Mouse (Mus musculus): Measurements from ENCODE around the gene Clps. TPM values are rescaled to one million over a fixed set of nuclear protein-coding genes. Genes with fewer than 3 reads are reported as not detected.
"Not testable (repeated sequence)": the region's sequence is repeated elsewhere in the genome, so short reads cannot be mapped to it uniquely, and the experiment has no call there.

The Clps gene
- polyA plus RNA-seq, 1 experiment from 2014 or later, result not detected

- DNase-seq (ENCODE audit: low spot score, missing footprints) (no peak), ATAC-seq (ENCODE audit: low FRiP score) (no peak)
- no peaks in the 10 kb centered on the region for H3K36me3 ChIP-seq (ENCODE audit: control insufficient read depth, insufficient read depth, low read length)
- H3K9me3 ChIP-seq (ENCODE audit: control insufficient read depth, low read length), result no peaks in the 10 kb centered on the region
- no peak overlapping the region for H3K27ac ChIP-seq (ENCODE audit: low read depth, low read length)
- no peaks in the 10 kb centered on the region for H3K27me3 ChIP-seq (ENCODE audit: control insufficient read depth, insufficient read depth, low read length)
- no peak overlapping the region for H3K4me2 ChIP-seq
- peaks cover 1% of the 10 kb centered on the region; the same call in 1 of the 2 replicates for H3K4me1 ChIP-seq (ENCODE audit: control insufficient read depth, insufficient read depth, low read length)
- no peak overlapping the region for H3K9ac ChIP-seq (ENCODE audit: low read length)
- no peak overlapping the region for H3K4me3 ChIP-seq (ENCODE audit: low read depth, low read length)
- 71% methylated on average over 7 of the region's 7 CpGs for WGBS
Observed at GRCm38 (mm10) chr17:28561613-28562012, 1.0 kb upstream of the Clps start.

GRCm38 (mm10) chr17:28557772-28558171, 2.8 kb downstream of the Clps start:
- ATAC-seq (ENCODE audit: low FRiP score), result no peak
- H3K9ac ChIP-seq (ENCODE audit: low read length), result no peak overlapping the region
- H3K4me1 ChIP-seq (ENCODE audit: control insufficient read depth, insufficient read depth, low read length), result peaks cover 9% of the 10 kb centered on the region; the same call in 1 of the 2 replicates
- no peaks in the 10 kb centered on the region for H3K9me3 ChIP-seq (ENCODE audit: control insufficient read depth, low read length)
- no peak for DNase-seq (ENCODE audit: low spot score, missing footprints)
- no peak overlapping the region for H3K4me3 ChIP-seq (ENCODE audit: low read depth, low read length)
- H3K27me3 ChIP-seq (ENCODE audit: control insufficient read depth, insufficient read depth, low read length), result no peaks in the 10 kb centered on the region
- no peak overlapping the region for H3K27ac ChIP-seq (ENCODE audit: low read depth, low read length)
- H3K36me3 ChIP-seq (ENCODE audit: control insufficient read depth, insufficient read depth, low read length), result no peaks in the 10 kb centered on the region
- no peak overlapping the region for H3K4me2 ChIP-seq
- WGBS, result 79% methylated on average over 6 of the region's 6 CpGs

GRCm38 (mm10) chr17:28556635-28557396, 3.8 kb downstream of the Clps start:
- peaks cover 9% of the 10 kb centered on the region; the same call in 1 of the 2 replicates for H3K4me1 ChIP-seq (ENCODE audit: control insufficient read depth, insufficient read depth, low read length)
- no peaks in the 10 kb centered on the region for H3K27me3 ChIP-seq (ENCODE audit: control insufficient read depth, insufficient read depth, low read length)
- no peak overlapping the region for H3K4me3 ChIP-seq (ENCODE audit: low read depth, low read length)
- H3K4me2 ChIP-seq, result no peak overlapping the region
- DNase-seq (ENCODE audit: low spot score, missing footprints) (no peak), ATAC-seq (ENCODE audit: low FRiP score) (no peak)
- H3K9ac ChIP-seq (ENCODE audit: low read length), result no peak overlapping the region
- WGBS, result 65% methylated on average over 6 of the region's 6 CpGs
- H3K27ac ChIP-seq (ENCODE audit: low read depth, low read length), result no peak overlapping the region
- no peaks in the 10 kb centered on the region for H3K9me3 ChIP-seq (ENCODE audit: control insufficient read depth, low read length)
- no peaks in the 10 kb centered on the region for H3K36me3 ChIP-seq (ENCODE audit: control insufficient read depth, insufficient read depth, low read length)

GRCm38 (mm10) chr17:28554021-28554420, 6.5 kb downstream of the Clps start:
- H3K4me1 ChIP-seq (ENCODE audit: control insufficient read depth, insufficient read depth, low read length); DNase-seq (ENCODE audit: low spot score, missing footprints); H3K4me2 ChIP-seq; H3K36me3 ChIP-seq (ENCODE audit: control insufficient read depth, insufficient read depth, low read length); H3K27me3 ChIP-seq (ENCODE audit: control insufficient read depth, insufficient read depth, low read length); H3K9me3 ChIP-seq (ENCODE audit: control insufficient read depth, low read length); H3K27ac ChIP-seq (ENCODE audit: low read depth, low read length); H3K4me3 ChIP-seq (ENCODE audit: low read depth, low read length); ATAC-seq (ENCODE audit: low FRiP score); H3K9ac ChIP-seq (ENCODE audit: low read length): not testable (repeated sequence)
- 89% methylated on average over 4 of the region's 4 CpGs for WGBS

- Histone ChIP-seq H3K4me2 (no peak overlapping the region), H3K27ac (ENCODE audit: low read depth, low read length) (no peak overlapping the region), H3K27me3 (ENCODE audit: control insufficient read depth, insufficient read depth, low read length) (no peaks in the 10 kb centered on the region), H3K9me3 (ENCODE audit: control insufficient read depth, low read length) (no peaks in the 10 kb centered on the region), H3K4me1 (ENCODE audit: control insufficient read depth, insufficient read depth, low read length) (peaks cover 9% of the 10 kb centered on the region; the same call in 1 of the 2 replicates), H3K9ac (ENCODE audit: low read length) (no peak overlapping the region), H3K36me3 (ENCODE audit: control insufficient read depth, insufficient read depth, low read length) (no peaks in the 10 kb centered on the region), H3K4me3 (ENCODE audit: low read depth, low read length) (no peak overlapping the region)
- 0 out of 2 replicates have a peak, but pooled peaks have one; percentile 46 for ATAC-seq (ENCODE audit: low FRiP score)
- WGBS, result 8% methylated on average over 14 of the region's 14 CpGs
- DNase-seq (ENCODE audit: low spot score, missing footprints), result peak; percentile 95
Observed at GRCm38 (mm10) chr17:28553040-28553793, 7.3 kb downstream of the Clps start.

GRCm38 (mm10) chr17:28549111-28549510, 11.5 kb downstream of the Clps start, which contains the start of gene Clpsl2:
Clpsl2 (plus strand) TSS chr17:28549411.
- WGBS, result 77% methylated on average over 14 of the region's 14 CpGs
- DNase-seq (ENCODE audit: low spot score, missing footprints) (no peak), ATAC-seq (ENCODE audit: low FRiP score) (no peak)
- no peaks in the 10 kb centered on the region for H3K27me3 ChIP-seq (ENCODE audit: control insufficient read depth, insufficient read depth, low read length)
- no peaks in the 10 kb centered on the region for H3K9me3 ChIP-seq (ENCODE audit: control insufficient read depth, low read length)
- H3K27ac ChIP-seq (ENCODE audit: low read depth, low read length), result no peak within 1 kb of the TSS
- H3K4me1 ChIP-seq (ENCODE audit: control insufficient read depth, insufficient read depth, low read length), result 0 out of 2 replicates have a peak, but pooled peaks cover 3% of the 10 kb centered on the region
- H3K4me2 ChIP-seq, result no peak within 1 kb of the TSS
- no peak within 1 kb of the TSS for H3K4me3 ChIP-seq (ENCODE audit: low read depth, low read length)
- no peak within 1 kb of the TSS for H3K9ac ChIP-seq (ENCODE audit: low read length)
- no peaks in the 10 kb centered on the region for H3K36me3 ChIP-seq (ENCODE audit: control insufficient read depth, insufficient read depth, low read length)

- H3K27me3 ChIP-seq (ENCODE audit: control insufficient read depth, insufficient read depth, low read length), result no peaks in the 10 kb centered on the region
- H3K9ac ChIP-seq (ENCODE audit: low read length), result no peak overlapping the region
- no peak overlapping the region for H3K4me2 ChIP-seq
- WGBS, result 79% methylated on average over 11 of the region's 11 CpGs
- DNase-seq (ENCODE audit: low spot score, missing footprints), result no peak
- no peak overlapping the region for H3K27ac ChIP-seq (ENCODE audit: low read depth, low read length)
- 0 out of 2 replicates have a peak, but pooled peaks cover 3% of the 10 kb centered on the region for H3K4me1 ChIP-seq (ENCODE audit: control insufficient read depth, insufficient read depth, low read length)
- no peak for ATAC-seq (ENCODE audit: low FRiP score)
- H3K9me3 ChIP-seq (ENCODE audit: control insufficient read depth, low read length), result no peaks in the 10 kb centered on the region
- H3K36me3 ChIP-seq (ENCODE audit: control insufficient read depth, insufficient read depth, low read length), result no peaks in the 10 kb centered on the region
- no peak overlapping the region for H3K4me3 ChIP-seq (ENCODE audit: low read depth, low read length)
Observed at GRCm38 (mm10) chr17:28548550-28548949, 12.0 kb downstream of the Clps start.

- Histone ChIP-seq H3K4me3 (ENCODE audit: low read depth, low read length) (no peak overlapping the region), H3K9me3 (ENCODE audit: control insufficient read depth, low read length) (no peaks in the 10 kb centered on the region), H3K4me2 (no peak overlapping the region), H3K36me3 (ENCODE audit: control insufficient read depth, insufficient read depth, low read length) (no peaks in the 10 kb centered on the region), H3K9ac (ENCODE audit: low read length) (no peak overlapping the region), H3K27me3 (ENCODE audit: control insufficient read depth, insufficient read depth, low read length) (no peaks in the 10 kb centered on the region), H3K27ac (ENCODE audit: low read depth, low read length) (no peak overlapping the region), H3K4me1 (ENCODE audit: control insufficient read depth, insufficient read depth, low read length) (no peaks in the 10 kb centered on the region)
- ATAC-seq (ENCODE audit: low FRiP score), result no peak
- no peak for DNase-seq (ENCODE audit: low spot score, missing footprints)
- 86% methylated on average over 1 of the region's 1 CpGs for WGBS
Observed at GRCm38 (mm10) chr17:28546925-28547324, 13.6 kb downstream of the Clps start.

- H3K36me3 ChIP-seq (ENCODE audit: control insufficient read depth, insufficient read depth, low read length), result no peaks in the 10 kb centered on the region
- DNase-seq (ENCODE audit: low spot score, missing footprints), result no peak
- no peaks in the 10 kb centered on the region for H3K9me3 ChIP-seq (ENCODE audit: control insufficient read depth, low read length)
- no peak overlapping the region for H3K4me3 ChIP-seq (ENCODE audit: low read depth, low read length)
- no peaks in the 10 kb centered on the region for H3K4me1 ChIP-seq (ENCODE audit: control insufficient read depth, insufficient read depth, low read length)
- H3K4me2 ChIP-seq, result no peak overlapping the region
- ATAC-seq (ENCODE audit: low FRiP score), result no peak
- 50% methylated on average over 12 of the region's 12 CpGs for WGBS
- no peak overlapping the region for H3K9ac ChIP-seq (ENCODE audit: low read length)
- H3K27me3 ChIP-seq (ENCODE audit: control insufficient read depth, insufficient read depth, low read length), result no peaks in the 10 kb centered on the region
- H3K27ac ChIP-seq (ENCODE audit: low read depth, low read length), result no peak overlapping the region
Observed at GRCm38 (mm10) chr17:28537881-28538280, 22.7 kb downstream of the Clps start.
